ENCODE assay signal across 10 mouse cellular contexts in the genomic region with DNA sequence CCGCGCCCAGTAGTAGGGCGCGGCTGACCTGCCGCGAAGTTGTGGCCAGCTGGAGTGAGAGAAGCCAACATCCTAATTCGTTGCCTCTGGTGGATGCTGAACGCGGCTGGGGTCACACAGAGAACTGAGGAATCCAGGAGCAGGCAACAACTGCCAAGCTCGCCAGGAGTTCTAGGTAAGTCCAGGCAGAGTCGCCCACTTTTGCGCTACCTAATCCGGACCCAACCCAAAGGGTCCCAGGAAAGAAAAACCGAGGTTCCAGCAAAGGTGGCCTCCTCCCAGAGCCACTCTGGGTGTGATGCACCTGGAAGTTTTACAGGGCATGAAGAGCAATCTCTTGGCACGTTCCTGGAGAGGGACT. TPM values are rescaled to one million over a fixed set of nuclear protein-coding genes. Genes with fewer than 3 reads are reported as not detected.
DNase-seq lines count a peak whose midpoint lies in the region; ATAC-seq and TF ChIP-seq lines count a peak whose summit lies in the region.
"Had no signal": no experiment of that assay in that cellular context is flagged by ENCODE, and none has a peak within 500 bp of the region (broad histone marks: within the 10 kb centered on the region; RNA-seq: fewer than 3 reads in every experiment).

No protein-coding gene starts in this region.

- no peaks in the 10 kb centered on the region for H3K9me3 ChIP-seq in heart, embryonic 14.5 days (ENCODE audit: control insufficient read depth, low read length)
- H3K9me3 ChIP-seq in forebrain, embryonic 14.5 days (replicated peaks; ENCODE audit: control insufficient read depth, low read length): no peaks in the 10 kb centered on the region
- H3K9me3 ChIP-seq in midbrain, embryonic 11.5 days (ENCODE audit: control insufficient read depth, low read length): no peaks in the 10 kb centered on the region

- no peak for TF ChIP-seq POLR2A in cortical plate, adult 2 months (IDR thresholded peaks at IDR 0.05; ENCODE audit: extremely low read depth, insufficient read depth, low read length)

- peaks cover 42% of the 10 kb centered on the region for H3K27me3 ChIP-seq in heart, embryonic 14.5 days (ENCODE audit: control insufficient read depth, insufficient read depth, low read length)
- peaks cover 26% of the 10 kb centered on the region for H3K27me3 ChIP-seq in forebrain, embryonic 14.5 days (replicated peaks; ENCODE audit: control insufficient read depth, insufficient read depth, low read length)
- H3K27me3 ChIP-seq in midbrain, embryonic 11.5 days (ENCODE audit: control insufficient read depth, insufficient read depth, low read length): peaks cover 23% of the 10 kb centered on the region

- peak overlapping the region; percentile 82 for H3K4me2 ChIP-seq in heart, embryonic 14.5 days (ENCODE audit: low read length)
- H3K4me2 ChIP-seq in forebrain, embryonic 14.5 days (ENCODE audit: low read length): peak overlapping the region; percentile 73
- peak overlapping the region; percentile 71 for H3K4me2 ChIP-seq in midbrain, embryonic 11.5 days

- no peak for TF ChIP-seq CTCF in cortical plate, adult 2 months (IDR thresholded peaks at IDR 0.05; ENCODE audit: extremely low read depth, insufficient read depth, low read length)

- H3K4me1 ChIP-seq in heart, embryonic 14.5 days (ENCODE audit: control insufficient read depth in 2 of 2, insufficient read depth in 2 of 2, low read length in 2 of 2): no peaks in the 10 kb centered on the region; a peak in 1 of 4 replicates
- peaks cover 3% of the 10 kb centered on the region; the same call in 1 of the 2 replicates for H3K4me1 ChIP-seq in cortical plate, adult 2 months (ENCODE audit: control insufficient read depth, insufficient read depth, low read length)
- H3K4me1 ChIP-seq in forebrain, embryonic 14.5 days (ENCODE audit: control insufficient read depth, insufficient read depth, low read length): no peaks in the 10 kb centered on the region
- H3K4me1 ChIP-seq in midbrain, embryonic 11.5 days (ENCODE audit: control insufficient read depth, insufficient read depth, low read length): no peaks in the 10 kb centered on the region

- ATAC-seq in heart, embryonic 14.5 days (ENCODE audit: insufficient number of reproducible peaks, insufficient read depth, low FRiP score, low read depth): no peak
- ATAC-seq in forebrain, embryonic 14.5 days: 0 out of 2 replicates have a peak, but pooled peaks have one; percentile 10
- no peak for ATAC-seq in midbrain, embryonic 11.5 days (ENCODE audit: low FRiP score)
- no peak for ATAC-seq in activated CD4-positive, CD25-positive, alpha-beta regulatory T cell, adult 4 months
- ATAC-seq: CD4-positive, CD25-positive, alpha-beta regulatory T cell, adult 4 months; liver, postnatal 0 days had no signal

- peak overlapping the region; percentile 45 to 48; a peak in 3 of 4 replicates for H3K4me3 ChIP-seq in heart, embryonic 14.5 days (ENCODE audit: control insufficient read depth in 1 of 2, insufficient read depth in 1 of 2, low read depth in 1 of 2, low read length in 2 of 2)
- H3K4me3 ChIP-seq in cortical plate, adult 2 months (ENCODE audit: insufficient read depth, low read length): peak overlapping the region; percentile 93
- peak overlapping the region; percentile 45 for H3K4me3 ChIP-seq in forebrain, embryonic 14.5 days (ENCODE audit: low read depth, low read length)
- H3K4me3 ChIP-seq in midbrain, embryonic 11.5 days (ENCODE audit: low read depth, low read length): peak overlapping the region; percentile 38

- DNase-seq in heart, postnatal 14 days: no peak
- no peak for DNase-seq in forebrain, embryonic 14.5 days (ENCODE audit: low spot score)
- DNase-seq in midbrain, embryonic 11.5 days (ENCODE audit: low spot score, missing footprints): no peak
- no peak for DNase-seq in adrenal gland, postnatal 25 days
- DNase-seq in left cerebral cortex, postnatal 14 days (ENCODE audit: low spot score in 2 of 2): no peak
- DNase-seq: liver, postnatal 0 days had no signal

- WGBS in heart, embryonic 14.5 days: 8% methylated on average over 15 of the region's 15 CpGs
- 5% methylated on average over 15 of the region's 15 CpGs for WGBS in forebrain, embryonic 14.5 days
- WGBS in midbrain, embryonic 11.5 days: 6% methylated on average over 15 of the region's 15 CpGs

- no peak overlapping the region for H3K27ac ChIP-seq in heart, embryonic 14.5 days (replicated peaks in 1 of 2; ENCODE audit: control insufficient read depth in 1 of 2, insufficient read depth in 1 of 2, low read depth in 2 of 2, low read length in 2 of 2)
- H3K27ac ChIP-seq in cortical plate, adult 2 months (ENCODE audit: insufficient read depth, low read length): peak overlapping the region; percentile 35
- no peak overlapping the region for H3K27ac ChIP-seq in forebrain, embryonic 14.5 days (ENCODE audit: low read depth, low read length)
- H3K27ac ChIP-seq in midbrain, embryonic 11.5 days (ENCODE audit: low read depth, low read length): no peak overlapping the region

- no peak overlapping the region for H3K9ac ChIP-seq in heart, embryonic 14.5 days (ENCODE audit: low read length)
- peak overlapping the region; percentile 71 for H3K9ac ChIP-seq in forebrain, embryonic 14.5 days (ENCODE audit: low read length)
- H3K9ac ChIP-seq in midbrain, embryonic 11.5 days (ENCODE audit: low read length): no peak overlapping the region
- H3K9ac ChIP-seq: liver, postnatal 0 days had no signal

- intact Hi-C loops in heart, postnatal 14 days (cut with DNase I): no loop called here
- intact Hi-C loops in left cerebral cortex, postnatal 14 days (cut with DNase I): no loop called here

- no peaks in the 10 kb centered on the region for H3K36me3 ChIP-seq in heart, embryonic 14.5 days (ENCODE audit: control insufficient read depth, insufficient read depth, low read length)
- no peaks in the 10 kb centered on the region for H3K36me3 ChIP-seq in forebrain, embryonic 14.5 days (ENCODE audit: control insufficient read depth, insufficient read depth, low read length)
- H3K36me3 ChIP-seq in midbrain, embryonic 11.5 days (ENCODE audit: control insufficient read depth, insufficient read depth, low read length): no peaks in the 10 kb centered on the region

RNA-seq across cellular contexts. Expression of gene Rbfox1, which starts 0.5 kb away (rescaled TPM):
- polyA plus RNA-seq in heart, embryonic 14.5 days (2014; fragmentation: Nextera tagmentation; extraction: Ambion mirVana): 4.7 and 5.2 TPM in 2 replicates
- total RNA-seq in heart, postnatal 14 days (2021): 10 to 100 TPM; 42.1 to 47.4 TPM
- 137 and 142 TPM in 2 replicates for polyA plus RNA-seq in cortical plate, adult 2 months (2012; rRNA removed)
- 75.8 and 118 TPM in 2 replicates for polyA plus RNA-seq in forebrain, embryonic 14.5 days (2014; fragmentation: Nextera tagmentation; extraction: Ambion mirVana)
- polyA plus RNA-seq in midbrain, embryonic 11.5 days (2014; fragmentation: Nextera tagmentation; extraction: Ambion mirVana): 6.1 and 7.0 TPM in 2 replicates
- total RNA-seq in adrenal gland, postnatal 25 days (2021): 0.71 and 1.7 TPM in 2 replicates
- total RNA-seq in left cerebral cortex, postnatal 14 days (2021): 100 to 1,000 TPM; 315 to 328 TPM
- not detected for polyA plus RNA-seq in activated CD4-positive, CD25-positive, alpha-beta regulatory T cell, adult 4 months (2017; shearing (Covaris generic))
- polyA plus RNA-seq: CD4-positive, CD25-positive, alpha-beta regulatory T cell, adult 4 months had no signal

Comparison
In these comparisons a context has a peak if more than half of its experiments do, and no peak if none do; other contexts are left out.
1. H3K4me3 ChIP-seq: peak in every context shown above with its lines; median percentile 93 in cortical plate, adult 2 months; 46 in heart, embryonic 14.5 days; 45 in forebrain, embryonic 14.5 days; 38 in midbrain, embryonic 11.5 days.